Mouse (Mus musculus): Measurements from ENCODE around the gene Kcne3.

Kcne3 gene

GRCm38 (mm10) chr7:100176269-100176668 is at the start of gene Kcne3:
Gene Kcne3, plus strand, starts transcription at chr7:100176502.
- no peak for DNase-seq (ENCODE audit: extremely low read depth, insufficient read length, low spot score)

GRCm38 (mm10) chr7:100126514-100126913 is 49.8 kb upstream of the Kcne3 start:
- no peak for DNase-seq (ENCODE audit: extremely low read depth, insufficient read length, low spot score)

GRCm38 (mm10) chr7:100128262-100129041 is 47.9 kb upstream of the Kcne3 start:
- no peak for DNase-seq (ENCODE audit: extremely low read depth, insufficient read length, low spot score)

GRCm38 (mm10) chr7:100130592-100130991 is 45.7 kb upstream of the Kcne3 start:
- DNase-seq (ENCODE audit: extremely low read depth, insufficient read length, low spot score) = no peak

GRCm38 (mm10) chr7:100132379-100132778 is 43.9 kb upstream of the Kcne3 start:
- no peak for DNase-seq (ENCODE audit: extremely low read depth, insufficient read length, low spot score)

- no peak for DNase-seq (ENCODE audit: extremely low read depth, insufficient read length, low spot score)
These were observed 39.3 kb upstream of the Kcne3 start for GRCm38 (mm10) chr7:100137038-100137437.

- DNase-seq (ENCODE audit: extremely low read depth, insufficient read length, low spot score) = no peak
These were observed 38.2 kb upstream of the Kcne3 start for GRCm38 (mm10) chr7:100138075-100138474.

- DNase-seq (ENCODE audit: extremely low read depth, insufficient read length, low spot score) = no peak
These were observed 35.7 kb upstream of the Kcne3 start for GRCm38 (mm10) chr7:100140591-100140990.

- DNase-seq (ENCODE audit: extremely low read depth, insufficient read length, low spot score) = no peak
These were observed 27.7 kb upstream of the Kcne3 start for GRCm38 (mm10) chr7:100148586-100148985.

GRCm38 (mm10) chr7:100150086-100150485 is 26.2 kb upstream of the Kcne3 start:
- DNase-seq (ENCODE audit: extremely low read depth, insufficient read length, low spot score) = no peak

GRCm38 (mm10) chr7:100150626-100151025 is 25.7 kb upstream of the Kcne3 start:
- no peak for DNase-seq (ENCODE audit: extremely low read depth, insufficient read length, low spot score)

- peak; percentile 28 for DNase-seq (ENCODE audit: extremely low read depth, insufficient read length, low spot score)
These were observed 18.6 kb upstream of the Kcne3 start for GRCm38 (mm10) chr7:100157669-100158068.

- peak; percentile 99 for DNase-seq (ENCODE audit: extremely low read depth, insufficient read length, low spot score)
These were observed 17.0 kb upstream of the Kcne3 start, which contains the start of gene Lipt2 for GRCm38 (mm10) chr7:100159105-100159841. Gene Lipt2, plus strand, starts transcription at chr7:100159277.

- DNase-seq (ENCODE audit: extremely low read depth, insufficient read length, low spot score) = no peak
These were observed 16.3 kb upstream of the Kcne3 start for GRCm38 (mm10) chr7:100160006-100160405.

GRCm38 (mm10) chr7:100163506-100163905 is 12.8 kb upstream of the Kcne3 start:
- DNase-seq (ENCODE audit: extremely low read depth, insufficient read length, low spot score) = no peak

GRCm38 (mm10) chr7:100168654-100169053 is 7.6 kb upstream of the Kcne3 start:
- DNase-seq (ENCODE audit: extremely low read depth, insufficient read length, low spot score) = no peak

GRCm38 (mm10) chr7:100170756-100171155 is 5.5 kb upstream of the Kcne3 start:
- DNase-seq (ENCODE audit: extremely low read depth, insufficient read length, low spot score) = no peak

GRCm38 (mm10) chr7:100178016-100178890 is 2.0 kb downstream of the Kcne3 start:
- DNase-seq (ENCODE audit: extremely low read depth, insufficient read length, low spot score) = no peak

- DNase-seq (ENCODE audit: extremely low read depth, insufficient read length, low spot score) = no peak
These were observed 2.6 kb downstream of the Kcne3 start for GRCm38 (mm10) chr7:100178891-100179233.

GRCm38 (mm10) chr7:100179394-100179793 is 3.1 kb downstream of the Kcne3 start:
- DNase-seq (ENCODE audit: extremely low read depth, insufficient read length, low spot score) = no peak

- DNase-seq (ENCODE audit: extremely low read depth, insufficient read length, low spot score) = no peak
These were observed 3.6 kb downstream of the Kcne3 start for GRCm38 (mm10) chr7:100179836-100180407.
